Mouse (Mus musculus) neural tube, embryonic 13.5 days (tissue): ENCODE measurements around the gene Gpr157. TPM values are rescaled to one million over a fixed set of nuclear protein-coding genes. Genes with fewer than 3 reads are reported as not detected.

Source experiments
- ATAC-seq: fragments of 200-750 bp; cut with Nextera tagmentation; 2 replicates; pipeline ENCODE4 v1.8.0; 2017; ENCODE audit warnings: low read depth, mild to moderate bottlenecking, moderate TSS enrichment, moderate library complexity
- H3K27ac ChIP-seq: fragments of 300-500 bp; sonication (generic); replicated peaks from 2 replicates; pipeline ENCODE4 v1.5.1; 2015; ENCODE audit warnings: moderate library complexity, mild to moderate bottlenecking, inconsistent platforms
- H3K27me3 ChIP-seq: fragments of 300-500 bp; sonication (generic); 2 replicates; pipeline ENCODE4 v1.6.1; 2015; ENCODE audit warnings: mild to moderate bottlenecking, inconsistent platforms
- H3K36me3 ChIP-seq: fragments of 300-500 bp; sonication (generic); 2 replicates; pipeline ENCODE4 v1.6.1; 2015; ENCODE audit warnings: mild to moderate bottlenecking, inconsistent platforms
- H3K4me1 ChIP-seq: fragments of 300-500 bp; sonication (generic); replicated peaks from 2 replicates; pipeline ENCODE4 v1.6.1; 2015; ENCODE audit warnings: inconsistent platforms
- H3K4me2 ChIP-seq: fragments of 300-500 bp; sonication (generic); 2 replicates; pipeline ENCODE4 v1.6.1; 2015; ENCODE audit warnings: inconsistent platforms, mild to moderate bottlenecking, moderate library complexity
- H3K4me3 ChIP-seq: fragments of 300-500 bp; sonication (generic); 2 replicates; pipeline ENCODE4 v1.5.1; 2015; ENCODE audit warnings: mild to moderate bottlenecking, inconsistent platforms
- H3K9ac ChIP-seq: fragments of 300-500 bp; sonication (generic); 2 replicates; pipeline ENCODE4 v1.6.1; 2015; ENCODE audit warnings: moderate library complexity, mild to moderate bottlenecking, inconsistent platforms
- H3K9me3 ChIP-seq: fragments of 300-500 bp; sonication (generic); 2 replicates; pipeline ENCODE4 v1.6.1; 2016; ENCODE audit warnings: inconsistent platforms
- WGBS: fragments of 180-500 bp; shearing (Covaris S2); methylation state at CpG from one replicate; pipeline ENCODE4 v1.1.7; 2015; 5-methylcytosine and 5-hydroxymethylcytosine counted together
- polyA plus RNA-seq: library from polyadenylated mRNA; unstranded; fragments of >200 nt; fragmentation: Nextera tagmentation; extraction: Ambion mirVana; gene quantifications from 2 replicates; pipeline ENCODE4 v1.2.1, GENCODE M21; 2015

The Gpr157 gene
- polyA plus RNA-seq, 1 experiment from 2014 or later: 0.56 TPM

DNA sequence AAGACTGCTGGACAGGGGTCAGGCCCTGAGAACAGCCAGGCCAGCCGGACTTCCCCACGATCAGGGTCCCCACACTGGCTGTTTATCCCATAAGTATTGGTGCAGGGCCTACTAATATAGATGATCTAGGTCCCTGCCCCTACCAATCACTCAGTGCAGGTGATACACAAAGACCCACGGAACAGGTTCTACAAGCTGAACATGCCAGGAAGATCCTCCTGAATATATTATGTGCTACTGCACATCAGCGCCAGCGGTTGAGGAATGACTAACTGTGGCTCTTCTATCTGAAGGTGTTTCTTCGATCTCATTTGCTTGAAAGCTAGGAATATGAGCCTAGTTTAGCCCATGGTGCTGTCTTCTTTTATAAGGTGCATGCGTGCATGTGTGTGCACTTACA lies 11.8 kb upstream of the Gpr157 start:
- Histone ChIP-seq H3K4me2 (no peak overlapping the region), H3K36me3 (no peaks in the 10 kb centered on the region), H3K9me3 (no peaks in the 10 kb centered on the region), H3K9ac (no peak overlapping the region), H3K4me3 (no peak overlapping the region), H3K4me1 (0 out of 2 replicates have a peak, but pooled peaks cover 4% of the 10 kb centered on the region), H3K27me3 (no peaks in the 10 kb centered on the region), H3K27ac (no peak overlapping the region)
- ATAC-seq: no peak
- 88% methylated on average over 7 of the region's 7 CpGs for WGBS

DNA sequence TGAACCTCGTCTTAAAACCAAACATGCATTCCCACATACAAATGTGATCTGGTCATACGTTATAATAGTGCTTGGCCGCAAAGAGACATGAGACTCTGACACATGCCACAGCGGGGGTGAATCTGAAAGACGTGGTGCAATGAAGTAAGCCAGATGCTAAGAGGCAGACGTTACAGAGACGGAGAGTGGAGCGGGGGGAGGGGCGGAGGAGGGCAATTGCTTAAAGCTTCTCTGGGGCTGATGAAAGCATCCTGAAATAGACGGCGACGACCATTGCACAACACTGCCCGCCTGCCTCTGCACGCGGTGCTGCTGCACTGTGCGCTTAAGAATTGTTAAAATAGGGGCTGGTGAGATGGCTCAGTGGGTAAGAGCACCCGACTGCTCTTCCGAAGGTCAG lies 11.0 kb upstream of the Gpr157 start:
- Histone ChIP-seq H3K27ac (no peak overlapping the region), H3K4me3 (no peak overlapping the region), H3K36me3 (no peaks in the 10 kb centered on the region), H3K4me1 (0 out of 2 replicates have a peak, but pooled peaks cover 4% of the 10 kb centered on the region), H3K9me3 (no peaks in the 10 kb centered on the region), H3K9ac (no peak overlapping the region), H3K27me3 (no peaks in the 10 kb centered on the region), H3K4me2 (no peak overlapping the region)
- 39% methylated on average over 18 of the region's 18 CpGs for WGBS
- ATAC-seq: no peak

DNA sequence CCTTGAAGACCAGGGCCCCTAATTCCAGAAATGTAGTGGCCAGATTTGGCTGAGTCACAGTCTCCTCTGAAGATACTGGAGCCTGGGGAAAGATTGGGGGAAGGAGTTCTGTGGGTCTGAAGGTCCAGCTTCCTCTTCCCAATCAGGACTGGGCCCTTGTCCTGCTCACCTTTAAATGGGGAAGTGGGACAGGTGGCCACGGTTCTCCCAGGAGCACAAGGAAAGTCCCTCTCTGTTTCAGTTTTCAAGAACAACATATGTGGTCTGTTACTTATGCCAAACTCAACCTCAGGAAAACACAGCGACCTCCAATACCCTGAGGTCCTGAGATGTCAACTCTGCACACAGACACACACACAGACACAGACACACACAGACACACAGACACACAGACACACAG lies 8.5 kb upstream of the Gpr157 start:
- no peaks in the 10 kb centered on the region for H3K36me3 ChIP-seq
- H3K27me3 ChIP-seq: no peaks in the 10 kb centered on the region
- no peak for ATAC-seq
- no peak overlapping the region for H3K4me2 ChIP-seq
- H3K9ac ChIP-seq: no peak overlapping the region
- WGBS: 85% methylated on average over 2 of the region's 2 CpGs
- H3K4me1 ChIP-seq: no peaks in the 10 kb centered on the region
- no peaks in the 10 kb centered on the region for H3K9me3 ChIP-seq
- H3K4me3 ChIP-seq: no peak overlapping the region
- H3K27ac ChIP-seq: no peak overlapping the region

DNA sequence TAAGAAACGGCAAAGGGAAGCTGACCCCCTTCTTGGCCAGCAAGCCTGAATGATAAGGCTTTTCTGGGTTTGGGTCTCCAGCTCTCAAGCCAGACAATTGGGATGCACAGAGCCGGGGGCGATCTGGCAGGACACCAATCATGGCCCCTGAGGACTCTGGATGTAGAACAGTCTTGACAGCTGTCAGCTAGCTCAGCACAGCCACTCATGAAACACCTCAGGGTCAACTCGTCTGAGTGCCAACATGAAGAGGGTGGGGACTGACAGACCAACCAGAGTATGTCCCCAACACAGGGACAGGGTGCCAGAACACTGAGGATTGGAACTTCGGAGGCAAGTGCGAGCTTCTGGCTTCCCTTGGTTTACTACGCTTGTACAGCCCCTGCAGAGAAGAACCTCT lies 7.9 kb upstream of the Gpr157 start:
- no peaks in the 10 kb centered on the region for H3K9me3 ChIP-seq
- H3K27ac ChIP-seq: no peak overlapping the region
- no peak overlapping the region for H3K4me2 ChIP-seq
- H3K27me3 ChIP-seq: no peaks in the 10 kb centered on the region
- no peak for ATAC-seq
- 76% methylated on average over 7 of the region's 7 CpGs for WGBS
- H3K4me3 ChIP-seq: no peak overlapping the region
- no peak overlapping the region for H3K9ac ChIP-seq
- no peaks in the 10 kb centered on the region for H3K4me1 ChIP-seq
- H3K36me3 ChIP-seq: no peaks in the 10 kb centered on the region

DNA sequence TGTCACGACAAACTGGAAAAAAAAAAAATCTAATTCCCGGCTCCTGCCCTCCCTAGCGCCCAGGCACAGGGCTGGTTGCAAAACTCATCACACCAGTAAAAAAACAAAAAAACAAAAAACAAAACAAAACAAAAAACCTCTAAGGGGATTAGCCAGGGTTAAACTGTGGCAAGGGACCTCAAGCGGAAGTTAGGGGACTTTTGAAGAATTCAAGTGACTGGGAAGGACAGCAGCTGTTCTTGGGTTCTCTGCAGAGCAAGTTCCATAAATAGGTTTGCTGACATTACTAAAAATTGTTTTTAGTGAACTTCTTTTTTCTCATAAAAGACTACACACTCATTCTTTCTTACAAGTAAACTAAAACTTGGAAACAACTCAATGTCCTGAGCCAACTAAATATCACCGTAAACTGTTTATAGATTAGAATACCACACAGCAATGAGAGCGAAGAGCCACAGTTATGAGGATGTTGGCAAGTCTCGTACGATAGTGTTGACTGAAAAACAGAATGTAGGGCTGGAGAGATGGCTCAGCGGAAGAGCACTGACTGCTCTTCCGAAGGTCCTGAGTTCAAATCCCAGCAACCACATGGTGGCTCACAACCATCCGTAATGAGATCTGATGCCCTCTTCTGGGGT lies 6.7 kb upstream of the Gpr157 start:
- WGBS: 87% methylated on average over 11 of the region's 11 CpGs
- H3K4me3 ChIP-seq: no peak overlapping the region
- peaks cover 2% of the 10 kb centered on the region; the same call in 1 of the 2 replicates for H3K27me3 ChIP-seq
- H3K27ac ChIP-seq: no peak overlapping the region
- no peak overlapping the region for H3K9ac ChIP-seq
- H3K4me1 ChIP-seq: no peaks in the 10 kb centered on the region
- H3K9me3 ChIP-seq: no peaks in the 10 kb centered on the region
- H3K36me3 ChIP-seq: no peaks in the 10 kb centered on the region
- no peak overlapping the region for H3K4me2 ChIP-seq
- ATAC-seq: no peak

DNA sequence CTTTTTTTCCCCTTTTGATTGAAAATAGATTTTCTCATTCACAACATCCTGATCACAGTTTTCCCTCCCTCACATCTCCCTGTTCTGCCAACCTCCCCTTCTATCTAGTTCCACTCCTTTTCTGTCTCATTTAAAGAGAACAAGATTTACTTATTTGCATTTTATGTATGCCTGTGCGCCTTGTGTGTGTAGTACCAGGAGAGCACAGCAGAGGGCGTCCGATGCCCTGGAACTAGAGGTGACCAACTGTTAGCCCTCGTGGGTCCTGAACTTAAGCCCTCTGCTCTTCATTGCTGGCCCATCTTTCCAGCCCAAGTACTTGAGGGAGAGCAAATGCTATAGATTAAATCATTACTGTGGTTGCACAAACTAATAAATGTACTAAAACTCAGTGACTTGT lies 1.8 kb upstream of the Gpr157 start:
- no peak overlapping the region for H3K27ac ChIP-seq
- WGBS: 83% methylated on average over 4 of the region's 4 CpGs
- H3K9ac ChIP-seq: no peak overlapping the region
- H3K4me1 ChIP-seq: peaks cover 15% of the 10 kb centered on the region
- H3K27me3 ChIP-seq: peaks cover 26% of the 10 kb centered on the region
- no peaks in the 10 kb centered on the region for H3K9me3 ChIP-seq
- ATAC-seq: no peak
- H3K4me3 ChIP-seq: no peak overlapping the region
- H3K36me3 ChIP-seq: no peaks in the 10 kb centered on the region
- H3K4me2 ChIP-seq: no peak overlapping the region

DNA sequence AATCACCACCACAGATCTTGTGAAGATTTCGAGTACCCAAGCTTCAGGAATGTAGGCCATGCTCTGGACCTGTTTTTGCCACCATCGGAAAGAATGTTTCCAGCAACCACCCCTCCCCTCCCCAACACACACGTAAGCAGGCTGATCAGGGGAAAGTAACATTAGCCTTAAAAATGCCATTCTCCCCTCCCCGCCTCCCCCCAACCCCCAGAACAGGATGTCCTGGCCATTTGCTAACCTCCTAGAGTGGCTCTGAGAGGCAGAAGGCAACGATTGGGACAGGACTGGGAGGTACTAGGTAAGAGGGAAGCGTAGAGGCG lies 364 bp upstream of the Gpr157 start:
- no peaks in the 10 kb centered on the region for H3K36me3 ChIP-seq
- peak overlapping the region; percentile 56 for H3K4me3 ChIP-seq
- peak overlapping the region; percentile 97 for H3K4me2 ChIP-seq
- H3K27ac ChIP-seq: no peak overlapping the region
- H3K27me3 ChIP-seq: peaks cover 26% of the 10 kb centered on the region
- 3% methylated on average over 7 of the region's 7 CpGs for WGBS
- no peaks in the 10 kb centered on the region for H3K9me3 ChIP-seq
- ATAC-seq: no peak
- peak overlapping the region; percentile 68 for H3K9ac ChIP-seq
- H3K4me1 ChIP-seq: peaks cover 15% of the 10 kb centered on the region

DNA sequence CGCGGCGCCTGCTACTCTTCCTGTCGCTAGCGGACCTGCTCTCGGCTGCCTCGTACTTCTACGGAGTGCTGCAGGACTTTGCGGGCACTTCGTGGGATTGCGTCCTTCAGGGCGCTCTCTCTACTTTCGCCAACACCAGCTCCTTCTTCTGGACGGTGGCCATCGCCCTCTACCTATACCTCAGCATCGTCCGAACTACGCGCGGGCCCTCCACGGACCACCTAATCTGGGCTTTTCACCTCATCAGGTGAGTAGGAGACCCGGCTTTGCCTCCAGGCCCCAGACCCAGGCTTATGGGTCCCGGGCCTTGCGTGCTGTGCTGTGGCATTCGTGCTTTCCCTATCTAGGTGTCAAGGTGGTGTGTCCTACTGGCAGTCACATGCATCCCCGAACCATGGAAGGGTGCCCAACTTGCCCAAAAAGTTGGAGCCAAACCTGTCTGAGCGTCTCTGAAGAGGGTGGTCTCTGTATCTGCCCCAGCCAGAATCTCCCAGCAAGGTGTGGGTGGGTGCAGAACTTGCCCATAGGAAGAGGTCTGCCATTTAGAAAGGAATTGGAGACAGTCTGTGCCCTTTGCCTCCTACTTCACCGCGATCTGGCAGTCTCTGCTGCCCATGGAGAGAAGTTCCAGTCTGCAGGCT lies 845 bp downstream of the Gpr157 start:
- Histone ChIP-seq H3K9ac (peak overlapping the region; percentile 68), H3K4me3 (peak overlapping the region; percentile 56), H3K27ac (no peak overlapping the region), H3K27me3 (peaks cover 26% of the 10 kb centered on the region), H3K36me3 (no peaks in the 10 kb centered on the region), H3K4me1 (peaks cover 15% of the 10 kb centered on the region), H3K4me2 (peak overlapping the region; percentile 97), H3K9me3 (no peaks in the 10 kb centered on the region)
- 18% methylated on average over 29 of the region's 29 CpGs for WGBS
- no peak for ATAC-seq

DNA sequence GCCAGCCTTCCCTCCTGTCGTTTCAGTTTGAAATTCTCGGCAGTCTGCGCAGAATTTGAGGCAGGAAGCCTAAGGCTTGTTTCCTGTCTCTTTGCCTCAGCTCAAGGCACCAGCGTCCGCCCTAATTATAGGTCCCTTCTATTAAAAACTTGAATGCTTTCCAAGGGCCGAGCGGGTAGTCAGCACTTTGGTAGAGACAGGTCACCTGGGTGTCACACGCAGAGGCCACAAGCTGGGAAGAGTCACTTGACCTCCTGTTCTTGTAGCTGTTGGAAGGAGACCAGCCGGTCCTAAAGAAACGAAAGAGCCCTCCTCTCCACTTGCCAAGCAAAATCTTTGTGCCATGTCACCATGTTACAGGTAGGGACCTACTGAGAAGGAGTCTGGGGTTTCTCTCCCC lies 2.0 kb downstream of the Gpr157 start:
- H3K4me2 ChIP-seq: peak overlapping the region; percentile 97
- 76% methylated on average over 10 of the region's 10 CpGs for WGBS
- H3K4me3 ChIP-seq: no peak overlapping the region
- no peak for ATAC-seq
- H3K27ac ChIP-seq: no peak overlapping the region
- H3K9ac ChIP-seq: no peak overlapping the region
- peaks cover 26% of the 10 kb centered on the region for H3K27me3 ChIP-seq
- no peaks in the 10 kb centered on the region for H3K9me3 ChIP-seq
- H3K4me1 ChIP-seq: peaks cover 20% of the 10 kb centered on the region
- H3K36me3 ChIP-seq: no peaks in the 10 kb centered on the region

DNA sequence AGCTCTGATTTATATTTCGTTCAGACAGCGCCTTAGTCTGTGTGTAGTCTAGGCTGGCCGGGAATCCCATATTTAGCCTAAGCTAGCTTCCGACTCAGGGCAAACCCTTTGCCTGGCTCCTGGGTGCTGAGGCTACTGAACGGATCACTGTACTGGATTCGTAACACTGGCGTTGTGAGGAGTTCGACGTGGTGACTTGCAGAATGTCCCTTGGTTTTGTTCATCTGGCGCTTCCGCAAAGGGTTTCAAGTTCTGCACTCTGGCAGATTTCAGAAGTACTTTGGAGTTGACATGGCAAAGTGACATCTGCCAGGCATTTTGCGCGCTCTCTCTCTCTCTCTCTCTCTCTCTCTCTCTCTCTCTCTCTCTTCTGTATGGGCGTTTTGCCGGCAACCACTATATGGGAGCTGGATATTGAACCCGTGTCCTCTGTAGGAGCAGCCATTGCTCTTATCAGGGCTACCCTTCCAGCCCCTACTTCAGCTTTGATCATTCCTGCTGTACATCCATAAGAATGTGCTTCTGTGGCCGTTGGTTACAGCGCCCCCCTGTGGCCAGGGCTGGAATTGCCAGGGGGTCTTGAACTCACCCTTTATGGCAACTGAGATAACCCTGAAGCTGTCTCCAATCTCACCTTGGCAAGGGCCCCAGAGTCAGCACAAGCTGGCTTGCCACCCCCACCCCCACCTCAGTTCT lies 4.9 kb downstream of the Gpr157 start:
- ATAC-seq: no peak
- H3K4me3 ChIP-seq: no peak overlapping the region
- H3K4me1 ChIP-seq: peaks cover 25% of the 10 kb centered on the region
- no peaks in the 10 kb centered on the region for H3K9me3 ChIP-seq
- no peak overlapping the region for H3K27ac ChIP-seq
- WGBS: 86% methylated on average over 18 of the region's 18 CpGs
- no peak overlapping the region for H3K4me2 ChIP-seq
- H3K27me3 ChIP-seq: peaks cover 24% of the 10 kb centered on the region
- H3K36me3 ChIP-seq: no peaks in the 10 kb centered on the region
- H3K9ac ChIP-seq: no peak overlapping the region

DNA sequence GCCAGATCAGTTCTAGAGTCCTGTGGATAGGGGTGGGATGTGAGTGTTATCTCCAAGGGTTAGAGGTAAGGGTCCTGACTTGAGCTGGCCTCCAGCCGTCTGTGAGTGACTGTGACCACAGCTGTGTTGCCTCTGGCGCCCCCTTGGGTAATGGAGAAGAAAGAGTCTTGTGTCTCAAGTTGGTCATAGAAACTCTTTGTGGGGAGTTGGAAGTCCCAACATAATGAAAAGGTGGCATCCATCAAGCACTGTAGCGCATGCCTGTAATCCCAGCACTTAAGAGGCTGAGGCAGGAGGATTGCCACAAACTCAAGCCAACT lies 5.4 kb downstream of the Gpr157 start:
- no peak for ATAC-seq

DNA sequence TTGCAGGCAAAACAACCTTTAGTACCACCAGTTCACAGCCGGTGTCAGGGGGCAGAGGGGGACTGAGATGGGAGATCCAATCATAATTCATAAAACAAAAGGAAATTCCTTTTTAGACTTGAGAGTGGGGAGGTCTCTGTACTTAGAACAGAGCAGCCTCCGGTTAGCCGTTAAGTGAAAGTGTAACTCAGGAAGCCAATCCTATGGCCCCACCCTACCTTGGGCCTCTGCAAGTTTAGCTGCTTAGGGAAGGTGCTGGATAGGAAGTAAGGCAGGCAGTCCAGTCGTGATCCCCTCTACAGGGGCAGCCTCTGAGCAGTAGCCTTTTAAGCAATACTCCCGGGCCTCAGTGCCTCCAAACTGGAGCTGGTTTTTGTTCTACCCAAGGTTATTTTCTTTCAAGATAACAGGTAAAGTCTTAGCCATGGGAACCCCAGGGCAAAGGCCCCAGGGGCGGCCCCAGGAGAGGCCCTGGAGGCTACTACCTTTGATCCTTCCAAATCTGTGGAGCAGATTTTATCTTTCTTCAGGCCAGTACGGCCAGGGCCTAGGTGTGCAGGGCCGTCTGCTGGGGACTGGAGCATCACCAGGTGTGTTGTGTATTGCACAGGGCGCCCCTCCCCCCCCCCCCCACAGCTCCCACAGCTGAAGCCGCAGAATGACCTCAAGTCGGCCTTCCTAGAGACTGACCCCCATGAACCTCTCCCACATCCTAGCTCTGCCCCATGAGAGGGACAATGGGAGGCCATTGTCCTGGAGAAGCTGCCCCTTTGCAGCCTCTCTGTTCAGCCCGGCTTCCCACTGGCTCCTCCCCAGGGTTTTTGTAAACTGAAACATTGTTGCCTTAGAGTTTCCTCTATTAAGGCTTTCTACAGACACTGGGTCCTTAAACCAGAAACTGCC lies 6.6 kb downstream of the Gpr157 start:
- H3K36me3 ChIP-seq: no peaks in the 10 kb centered on the region
- no peak for ATAC-seq
- WGBS: 20% methylated on average over 12 of the region's 12 CpGs
- H3K27ac ChIP-seq: no peak overlapping the region; the same call in 1 of the 2 replicates
- H3K4me1 ChIP-seq: peaks cover 14% of the 10 kb centered on the region
- H3K4me2 ChIP-seq: no peak overlapping the region
- H3K9ac ChIP-seq: peak overlapping the region; percentile 4; the same call in 1 of the 2 replicates
- H3K9me3 ChIP-seq: no peaks in the 10 kb centered on the region
- peaks cover 14% of the 10 kb centered on the region for H3K27me3 ChIP-seq
- no peak overlapping the region for H3K4me3 ChIP-seq

More for the DNA sequence above, 5.4 kb downstream of the Gpr157 start:
- H3K27ac ChIP-seq: no peak overlapping the region
- no peak overlapping the region for H3K9ac ChIP-seq
- H3K27me3 ChIP-seq: peaks cover 24% of the 10 kb centered on the region
- no peaks in the 10 kb centered on the region for H3K36me3 ChIP-seq
- no peaks in the 10 kb centered on the region for H3K9me3 ChIP-seq
- H3K4me2 ChIP-seq: no peak overlapping the region
- H3K4me1 ChIP-seq: peaks cover 22% of the 10 kb centered on the region
- WGBS: 68% methylated on average over 3 of the region's 3 CpGs
- no peak overlapping the region for H3K4me3 ChIP-seq
